Mouse (Mus musculus): Measurements from ENCODE around the gene Gpr18.

Gpr18 gene

GRCm38 (mm10) chr14:121915621-121916020, at the start of gene Gpr18:
Gene Gpr18, minus strand, starts transcription at chr14:121915781.
- no peak for DNase-seq (ENCODE audit: low read depth, low spot score)

GRCm38 (mm10) chr14:121964990-121965389, 49.4 kb upstream of the Gpr18 start, which contains the start of gene Gpr183:
Gene Gpr183, minus strand, starts transcription at chr14:121965195.
- DNase-seq (ENCODE audit: low read depth, low spot score): no peak

DNA sequence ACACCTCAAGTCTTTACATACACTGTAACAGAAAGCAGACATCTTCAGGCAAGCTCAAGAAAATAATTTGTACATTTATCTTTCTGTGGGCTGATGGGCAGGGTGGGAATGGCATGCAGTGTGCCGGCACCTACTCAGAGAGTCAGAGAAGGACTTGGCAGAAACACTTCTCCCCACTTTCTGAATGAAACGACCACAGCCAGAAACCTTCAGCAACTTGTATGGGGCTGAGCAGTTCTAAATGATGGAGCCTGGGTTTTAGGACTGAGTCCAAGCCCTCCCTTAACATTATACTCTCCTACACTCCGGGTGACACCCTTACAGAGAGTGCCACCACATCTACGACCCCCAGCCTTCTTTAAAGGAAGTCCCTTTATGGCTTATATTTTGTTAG, 48.4 kb upstream of the Gpr18 start:
- no peak for DNase-seq (ENCODE audit: low read depth, low spot score)

DNA sequence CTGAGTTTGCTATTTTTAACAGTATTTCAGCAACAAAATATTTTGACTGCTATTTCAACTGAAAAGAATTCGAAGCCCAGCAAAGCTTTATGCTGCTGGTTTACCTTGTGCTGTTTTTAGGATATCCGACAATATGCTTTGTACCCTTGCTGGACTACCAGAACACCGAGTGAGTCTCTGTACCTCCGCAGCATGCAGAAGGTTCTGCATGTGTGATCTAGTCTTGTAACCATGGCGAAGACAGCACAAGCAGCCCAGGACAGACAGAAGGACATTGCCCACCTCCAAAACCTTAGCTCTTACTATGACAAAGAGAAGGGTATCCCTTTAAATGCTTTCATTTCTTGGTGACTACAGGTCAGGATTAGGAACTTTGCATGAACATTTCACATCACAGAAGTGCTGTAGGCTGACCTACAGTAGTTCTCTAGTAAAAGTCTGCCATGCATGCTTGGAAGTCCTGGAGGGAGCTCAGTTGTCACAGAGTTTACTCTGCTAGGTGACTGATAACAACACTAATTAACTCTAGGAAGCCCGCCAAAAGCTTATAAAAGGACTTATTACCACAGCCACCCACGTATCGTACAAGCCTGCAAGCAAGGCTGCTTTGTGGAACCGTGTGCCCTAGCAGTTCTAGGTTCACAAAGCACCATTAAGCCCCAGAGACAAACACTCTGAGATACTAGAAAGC, 47.8 kb upstream of the Gpr18 start:
- no peak for DNase-seq (ENCODE audit: low read depth, low spot score)

DNA sequence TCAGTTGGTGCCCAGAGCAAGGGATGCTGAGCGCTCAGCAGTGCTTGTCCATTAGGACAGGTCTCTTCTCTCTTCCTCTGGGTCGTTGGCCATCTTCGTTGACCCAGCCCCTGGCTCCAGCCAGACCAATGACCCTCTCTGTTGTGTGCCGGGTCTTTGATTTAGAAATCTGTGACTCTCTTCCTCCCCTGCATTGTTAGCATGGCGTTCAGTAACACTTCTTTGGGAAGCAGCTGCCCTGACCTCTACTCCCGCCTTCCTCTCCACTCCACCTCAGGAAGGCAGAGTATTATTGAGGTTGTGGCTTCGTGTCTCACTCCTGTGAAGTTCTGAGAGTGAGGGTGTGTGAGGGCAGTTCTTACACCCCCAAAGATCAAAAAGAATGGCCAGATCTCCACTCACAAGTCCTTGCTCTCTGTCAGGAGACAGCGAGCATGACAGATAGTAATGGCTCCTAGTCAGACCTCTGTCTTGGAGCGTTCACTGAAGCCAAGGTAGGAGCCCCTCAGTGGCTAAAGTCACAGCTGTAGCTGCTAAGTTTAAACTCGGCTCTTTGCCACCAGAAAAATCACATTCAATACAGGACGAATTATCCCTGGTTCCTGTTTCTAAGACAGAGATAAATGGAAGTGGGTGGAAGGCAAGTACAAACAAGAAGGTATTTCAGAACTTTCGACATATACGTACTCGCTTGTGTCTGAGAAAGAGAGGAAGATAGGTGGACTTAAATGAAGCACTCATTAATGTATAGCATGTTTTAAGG, 46.7 kb upstream of the Gpr18 start:
- DNase-seq (ENCODE audit: low read depth, low spot score): no peak

DNA sequence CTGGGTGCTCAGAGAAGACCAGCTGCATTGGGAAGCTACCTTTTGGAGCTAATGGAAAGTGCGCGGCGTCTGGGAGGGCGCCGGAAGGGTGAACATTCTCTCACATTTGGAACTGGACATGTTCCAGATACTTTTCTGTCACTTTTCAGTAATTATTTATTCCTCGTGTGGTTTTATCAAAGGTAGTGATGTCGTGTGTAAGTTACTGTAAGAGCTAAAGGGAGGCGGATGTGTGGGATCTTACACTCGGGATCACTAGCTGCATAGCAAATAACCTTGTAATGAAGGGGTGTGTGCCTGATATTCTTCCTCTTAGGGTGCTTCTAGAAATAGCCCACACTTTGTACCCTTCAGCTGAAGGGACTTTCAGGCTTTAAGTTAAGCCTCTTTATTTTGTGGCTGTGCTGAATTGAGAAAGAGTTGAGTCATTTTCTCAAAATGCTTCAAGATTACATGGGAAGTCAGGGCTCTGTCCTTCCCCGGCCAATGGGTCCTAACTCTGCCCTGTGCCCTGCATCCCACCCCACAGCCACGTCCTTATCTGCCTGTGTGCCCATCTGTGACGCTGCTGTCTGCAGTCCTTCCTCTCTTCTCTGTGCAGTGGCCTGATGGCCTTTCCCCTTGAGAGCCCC, 46.0 kb upstream of the Gpr18 start:
- no peak for DNase-seq (ENCODE audit: low read depth, low spot score)

DNA sequence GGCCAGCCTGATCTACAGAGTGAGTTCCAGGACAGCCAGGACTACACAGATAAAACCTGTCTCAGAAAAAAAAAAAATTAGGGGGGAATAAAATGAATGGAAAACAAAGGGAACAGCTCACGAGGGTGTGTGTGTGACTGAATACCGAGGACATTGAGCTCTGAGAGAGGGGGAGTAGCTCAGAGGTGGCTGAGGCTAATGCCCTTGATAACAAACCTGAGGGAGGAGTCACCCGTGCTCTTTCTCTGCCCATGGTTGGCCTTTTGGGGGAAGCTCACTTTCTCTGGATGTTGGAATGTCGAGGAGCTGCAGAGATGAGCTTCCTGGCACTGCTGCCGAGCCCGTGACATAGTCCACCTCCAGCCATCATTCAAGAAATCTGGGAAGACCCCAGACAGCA, 45.4 kb upstream of the Gpr18 start:
- DNase-seq (ENCODE audit: low read depth, low spot score): no peak

DNA sequence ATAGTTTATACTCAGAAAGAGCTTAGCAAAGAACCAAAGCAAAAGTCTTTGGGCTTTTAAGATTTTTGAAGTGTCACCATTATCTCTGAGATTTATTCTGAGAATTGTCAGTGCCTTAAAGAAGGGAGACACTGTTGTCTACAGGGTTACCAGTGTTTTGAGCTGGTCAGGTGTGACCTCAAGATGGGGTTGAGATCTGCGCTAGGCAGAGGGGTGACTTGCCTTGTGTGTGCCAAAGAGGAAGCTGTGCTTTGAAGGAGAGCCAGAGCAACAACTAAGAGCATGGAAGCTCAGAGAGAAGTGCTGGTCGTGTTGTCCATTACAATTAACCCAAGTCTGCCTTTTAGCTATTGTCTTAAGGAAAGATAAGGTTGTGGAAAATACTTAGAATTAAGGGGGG, 45.0 kb upstream of the Gpr18 start:
- DNase-seq (ENCODE audit: low read depth, low spot score): no peak

DNA sequence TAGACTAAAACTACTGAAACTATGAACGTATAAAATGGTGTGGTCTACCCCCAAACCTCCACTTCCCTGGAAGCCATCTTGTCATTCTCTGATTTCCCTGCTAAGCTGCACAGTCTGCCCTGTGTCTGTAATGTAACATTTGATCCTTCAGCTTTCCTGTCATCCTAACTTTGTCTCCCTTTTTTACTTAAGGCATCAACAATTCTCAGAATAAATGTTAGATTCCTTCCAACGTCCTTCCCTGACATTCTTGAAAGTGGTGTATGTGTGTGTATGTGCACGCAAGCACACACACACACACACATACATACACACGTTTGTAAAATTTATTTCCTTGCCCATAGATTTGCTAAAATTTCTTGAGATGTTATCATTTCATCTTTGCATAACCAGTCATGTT, 44.5 kb upstream of the Gpr18 start:
- no peak for DNase-seq (ENCODE audit: low read depth, low spot score)

- no peak for DNase-seq (ENCODE audit: low read depth, low spot score)
Measured at GRCm38 (mm10) chr14:121959538-121959980, 44.0 kb upstream of the Gpr18 start.

GRCm38 (mm10) chr14:121958751-121959537, 43.4 kb upstream of the Gpr18 start:
- DNase-seq (ENCODE audit: low read depth, low spot score): no peak

DNA sequence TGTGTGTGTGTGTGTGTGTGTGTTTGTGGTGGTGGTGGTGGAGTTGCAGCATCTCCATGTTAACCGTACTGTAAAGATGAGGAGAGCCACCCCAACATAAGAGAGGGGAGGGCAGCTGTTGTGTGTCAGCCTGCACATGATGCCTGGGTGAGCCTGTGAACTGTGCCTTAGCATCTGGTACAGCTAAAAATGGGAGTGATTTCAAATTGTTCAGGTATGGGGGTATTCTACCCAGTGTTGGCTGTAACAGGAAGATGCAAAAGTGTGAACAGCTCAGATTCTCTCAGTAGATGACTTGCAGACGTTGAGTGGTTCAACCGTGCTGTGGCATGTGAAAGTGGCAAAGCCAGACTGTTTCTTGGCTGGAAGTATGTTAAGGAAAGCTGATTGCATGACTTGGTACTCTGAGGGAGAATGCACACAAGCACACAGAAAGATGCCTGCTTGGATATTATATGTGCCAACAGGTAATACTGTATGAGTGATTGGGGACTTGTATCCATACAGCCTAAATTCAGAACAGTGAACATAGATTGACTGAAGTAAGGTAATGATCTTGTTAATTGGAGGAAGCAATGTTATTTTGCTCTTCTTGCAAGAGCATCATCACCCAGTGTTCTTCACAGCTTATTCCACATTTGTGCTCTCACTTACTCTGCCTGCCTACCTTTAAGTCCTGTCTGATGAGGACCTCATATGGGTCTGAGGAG, 42.6 kb upstream of the Gpr18 start:
- DNase-seq (ENCODE audit: low read depth, low spot score): no peak

DNA sequence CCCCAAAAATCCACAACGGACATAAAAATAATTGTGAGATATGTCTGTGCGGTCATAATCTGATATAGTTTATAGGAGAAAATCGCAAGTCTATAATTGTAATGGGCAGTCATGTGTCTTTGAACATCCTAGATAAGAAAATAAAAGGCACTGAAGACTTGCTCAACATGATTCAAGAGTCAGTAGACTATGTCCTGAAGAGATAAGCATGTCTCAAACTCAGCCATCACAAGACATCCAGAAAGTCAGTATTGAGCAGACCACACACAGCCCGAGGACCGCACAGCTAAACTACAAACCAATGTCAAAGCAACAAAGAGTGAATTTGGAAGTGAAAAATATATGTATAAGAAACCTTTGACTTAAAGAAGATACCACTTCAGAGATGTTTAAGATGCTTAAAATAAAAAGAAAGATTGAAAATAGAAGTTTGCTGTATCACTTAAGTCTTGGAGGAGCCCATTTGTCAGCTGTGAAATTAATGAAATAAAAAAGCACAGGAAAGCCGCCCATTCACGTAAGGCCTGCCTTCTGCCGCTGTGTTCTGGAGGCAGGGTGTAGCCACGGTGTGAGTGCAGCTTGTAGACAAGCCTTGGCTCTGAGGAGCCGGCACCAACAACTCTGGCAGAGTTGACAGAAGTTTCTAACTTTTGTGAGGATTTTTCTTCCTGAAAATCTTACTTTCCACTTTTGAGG, 41.7 kb upstream of the Gpr18 start:
- no peak for DNase-seq (ENCODE audit: low read depth, low spot score)

DNA sequence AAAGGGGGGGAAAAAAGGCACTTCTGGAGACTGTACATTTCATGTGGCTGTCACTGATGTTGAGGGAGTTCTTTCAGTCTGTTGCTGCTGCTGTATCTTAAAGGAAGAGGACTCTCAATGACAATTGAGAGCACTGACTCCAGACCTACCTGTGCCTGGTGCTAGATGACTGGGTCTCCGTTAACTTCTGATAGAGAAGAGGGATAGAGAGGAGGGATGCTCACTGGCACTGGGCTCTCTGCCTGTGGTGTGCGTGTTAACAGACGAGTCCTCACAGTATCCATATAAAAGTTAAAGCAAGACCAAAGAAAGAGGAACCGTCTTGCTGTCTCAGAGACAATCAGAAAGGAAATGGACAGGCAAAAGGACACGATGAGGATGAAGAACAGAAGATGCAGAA, 40.7 kb upstream of the Gpr18 start:
- DNase-seq (ENCODE audit: low read depth, low spot score): no peak

- DNase-seq (ENCODE audit: low read depth, low spot score): no peak
Measured at GRCm38 (mm10) chr14:121955176-121955795, 39.7 kb upstream of the Gpr18 start.

DNA sequence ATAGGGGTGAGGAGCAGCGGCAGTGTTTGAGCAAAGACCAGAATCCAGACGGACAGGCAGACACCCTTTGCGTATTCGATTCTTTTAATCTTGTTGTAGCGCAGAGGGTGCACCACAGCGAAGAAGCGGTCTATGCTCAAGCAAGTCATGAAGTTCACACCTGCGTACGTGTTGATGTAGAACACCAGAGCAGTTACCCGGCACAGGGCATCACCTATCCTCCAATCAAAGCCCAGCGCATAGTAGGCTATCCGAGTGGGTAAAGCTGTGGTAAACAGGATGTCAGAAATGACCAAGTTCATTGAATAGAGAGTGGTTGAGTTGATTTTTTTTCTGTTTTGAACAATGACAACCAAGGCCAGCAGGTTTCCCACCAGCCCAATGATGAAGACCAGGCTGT, 39.0 kb upstream of the Gpr18 start:
- no peak for DNase-seq (ENCODE audit: low read depth, low spot score)

- no peak for DNase-seq (ENCODE audit: low read depth, low spot score)
Measured at GRCm38 (mm10) chr14:121954129-121954528, 38.5 kb upstream of the Gpr18 start.

DNA sequence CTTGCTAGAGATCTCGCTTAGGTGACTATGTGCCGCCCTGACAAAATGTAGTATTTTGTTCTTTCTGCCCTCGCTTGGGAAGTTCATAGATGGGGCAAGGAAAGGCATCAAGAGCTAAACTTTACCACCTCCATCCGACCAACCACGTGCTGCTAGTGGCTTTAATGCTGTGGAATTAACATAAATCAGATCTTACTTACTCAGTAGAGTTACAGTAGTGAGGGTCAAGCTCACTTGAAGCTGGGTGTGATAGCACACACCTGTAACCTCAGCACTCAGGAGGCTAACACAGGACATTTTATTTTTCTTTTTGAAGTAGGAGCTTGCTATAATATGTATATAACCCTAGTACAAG, 36.4 kb upstream of the Gpr18 start:
- no peak for DNase-seq (ENCODE audit: low read depth, low spot score)

- no peak for DNase-seq (ENCODE audit: low read depth, low spot score)
Measured at GRCm38 (mm10) chr14:121951399-121952045, 35.9 kb upstream of the Gpr18 start.

DNA sequence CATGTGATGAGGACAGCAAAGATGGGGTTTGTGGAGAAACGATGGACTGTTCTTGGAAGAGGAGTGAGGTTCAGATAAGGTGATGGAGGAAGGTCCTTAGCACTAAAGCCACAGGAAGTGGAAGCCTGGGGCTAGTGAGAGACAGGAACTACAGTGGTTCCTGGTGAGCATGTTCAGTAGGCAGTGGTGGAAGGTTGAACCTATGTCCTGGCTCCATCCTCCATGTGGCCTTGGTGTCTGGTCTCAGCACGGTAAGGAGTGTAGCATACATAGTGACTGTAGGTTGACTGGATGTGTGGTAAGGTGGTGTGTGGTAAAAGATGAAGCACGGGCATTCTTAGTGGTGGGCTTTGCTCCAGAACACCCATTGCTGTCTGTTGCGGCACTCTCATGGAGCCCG, 34.3 kb upstream of the Gpr18 start:
- DNase-seq (ENCODE audit: low read depth, low spot score): no peak

Data from forelimb bud, embryonic 11.5 days (tissue).